Mouse (Mus musculus): ENCODE results near the gene Trim10.

- TF ChIP-seq CTCF (IDR thresholded peaks at IDR 0.05; ENCODE audit: control insufficient read depth, insufficient read depth, insufficient replicate concordance, low read depth, low read length), result no peak
- TF ChIP-seq POLR2A (IDR thresholded peaks at IDR 0.05; ENCODE audit: control insufficient read depth, low read depth, low read length), result no peak
Observed at GRCm38 (mm10) chr17:36874636-36875035, 5.3 kb downstream of the Trim10 start.

All from testis, adult 2 months (tissue).